Mouse (Mus musculus) heart, embryonic 10.5 days (tissue): ENCODE results near the gene Clhc1. TPM values are rescaled to one million over a fixed set of nuclear protein-coding genes. Genes with fewer than 3 reads are reported as not detected.

Experiments
- DNase-seq: peaks from one replicate; pipeline ENCODE4 v3.0.0-alpha.2; 2017; ENCODE audit warnings: low spot score
- H3K27ac ChIP-seq: fragments of 300-500 bp; sonication (generic); 2 replicates; pipeline ENCODE4 v1.5.1; 2016; ENCODE audit warnings: mild to moderate bottlenecking
- H3K27me3 ChIP-seq: fragments of 300-500 bp; sonication (generic); 2 replicates; pipeline ENCODE4 v1.6.1; 2016; ENCODE audit warnings: mild to moderate bottlenecking; ENCODE audit not compliant: poor library complexity, insufficient read depth, severe bottlenecking
- H3K36me3 ChIP-seq: fragments of 300-500 bp; sonication (generic); 2 replicates; pipeline ENCODE4 v1.6.1; 2016; ENCODE audit warnings: mild to moderate bottlenecking, moderate library complexity
- H3K4me1 ChIP-seq: fragments of 300-500 bp; sonication (generic); 2 replicates; pipeline ENCODE4 v1.6.1; 2016; ENCODE audit warnings: mild to moderate bottlenecking
- H3K4me3 ChIP-seq: fragments of 300-500 bp; sonication (generic); 2 replicates; pipeline ENCODE4 v1.5.1; 2016; ENCODE audit warnings: mild to moderate bottlenecking, moderate library complexity
- H3K9me3 ChIP-seq: fragments of 300-500 bp; sonication (generic); 2 replicates; pipeline ENCODE4 v1.6.1; 2016; ENCODE audit warnings: mild to moderate bottlenecking, moderate library complexity
- WGBS: fragments of 180-500 bp; shearing (Covaris S2); methylation state at CpG from one replicate; pipeline ENCODE4 v1.1.7; 2016; 5-methylcytosine and 5-hydroxymethylcytosine counted together
- polyA plus RNA-seq: library from polyadenylated mRNA; unstranded; fragments of >200 nt; fragmentation: Nextera tagmentation; extraction: Ambion mirVana; gene quantifications from 2 replicates; pipeline ENCODE4 v1.2.1, GENCODE M21; 2016

Gene Clhc1
- polyA plus RNA-seq, 1 experiment from 2014 or later: 0.18 TPM

- Histone ChIP-seq H3K27ac (no peak overlapping the region), H3K4me1 (no peaks in the 10 kb centered on the region), H3K9me3 (no peaks in the 10 kb centered on the region), H3K36me3 (no peaks in the 10 kb centered on the region), H3K4me3 (no peak overlapping the region), H3K27me3 (no peaks in the 10 kb centered on the region)
- DNase-seq: no peak
Observed at GRCm38 (mm10) chr11:29597159-29597558, 49.4 kb downstream of the Clhc1 start.

DNA sequence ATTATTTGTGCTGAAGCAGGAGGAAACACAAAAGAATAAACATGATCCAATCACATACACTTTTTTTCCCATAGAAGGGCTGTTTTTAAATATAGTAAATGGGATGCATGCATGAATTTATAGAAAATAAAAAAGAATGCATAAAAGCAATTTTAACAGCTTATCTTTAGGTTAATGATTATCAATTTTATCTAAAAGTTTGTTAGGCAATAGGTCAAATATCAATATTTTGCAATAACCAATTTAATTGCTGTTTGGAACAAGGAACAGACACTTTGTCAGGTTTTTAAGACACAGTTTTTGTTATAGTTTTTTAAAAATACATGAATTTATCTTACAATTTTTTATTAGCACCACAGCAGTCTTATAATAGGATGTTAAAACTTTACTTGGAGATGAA lies 51.2 kb downstream of the Clhc1 start:
- no peaks in the 10 kb centered on the region for H3K4me1 ChIP-seq
- H3K27me3 ChIP-seq: no peaks in the 10 kb centered on the region
- no peak overlapping the region for H3K27ac ChIP-seq
- no peak overlapping the region for H3K4me3 ChIP-seq
- H3K9me3 ChIP-seq: no peaks in the 10 kb centered on the region
- H3K36me3 ChIP-seq: no peaks in the 10 kb centered on the region
- DNase-seq: no peak

DNA sequence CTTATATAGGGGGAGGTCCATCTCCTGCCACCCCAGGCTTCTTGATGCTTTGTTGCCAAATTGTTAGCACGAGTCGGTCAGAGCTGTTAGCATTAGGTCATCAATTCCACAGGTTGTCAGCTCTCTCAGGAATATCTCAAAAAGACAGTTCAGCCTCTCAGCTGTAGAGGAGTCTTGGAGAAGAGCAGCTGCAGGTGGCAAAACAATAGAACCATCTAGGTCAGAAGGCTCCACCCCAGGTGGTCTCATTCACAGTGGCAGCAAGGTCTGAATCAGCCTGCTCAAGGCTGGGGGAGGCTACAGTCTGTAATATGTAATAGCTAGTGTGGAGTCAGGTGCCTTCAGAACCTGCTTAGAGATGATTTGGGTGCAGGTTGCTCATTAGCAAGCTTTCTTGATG lies 55.8 kb downstream of the Clhc1 start:
- Histone ChIP-seq H3K36me3 (no peaks in the 10 kb centered on the region), H3K4me1 (no peaks in the 10 kb centered on the region), H3K9me3 (no peaks in the 10 kb centered on the region), H3K4me3 (no peak overlapping the region), H3K27me3 (no peaks in the 10 kb centered on the region), H3K27ac (no peak overlapping the region)
- DNase-seq: peak; percentile 36
- 42% methylated on average over 2 of the region's 2 CpGs for WGBS

GRCm38 (mm10) chr11:29607465-29607990 lies 59.8 kb downstream of the Clhc1 start:
- Histone ChIP-seq H3K4me3 (no peak overlapping the region), H3K9me3 (no peaks in the 10 kb centered on the region), H3K27me3 (no peaks in the 10 kb centered on the region), H3K27ac (no peak overlapping the region), H3K4me1 (no peaks in the 10 kb centered on the region), H3K36me3 (no peaks in the 10 kb centered on the region)
- WGBS: 80% methylated on average over 2 of the region's 2 CpGs
- no peak for DNase-seq

DNA sequence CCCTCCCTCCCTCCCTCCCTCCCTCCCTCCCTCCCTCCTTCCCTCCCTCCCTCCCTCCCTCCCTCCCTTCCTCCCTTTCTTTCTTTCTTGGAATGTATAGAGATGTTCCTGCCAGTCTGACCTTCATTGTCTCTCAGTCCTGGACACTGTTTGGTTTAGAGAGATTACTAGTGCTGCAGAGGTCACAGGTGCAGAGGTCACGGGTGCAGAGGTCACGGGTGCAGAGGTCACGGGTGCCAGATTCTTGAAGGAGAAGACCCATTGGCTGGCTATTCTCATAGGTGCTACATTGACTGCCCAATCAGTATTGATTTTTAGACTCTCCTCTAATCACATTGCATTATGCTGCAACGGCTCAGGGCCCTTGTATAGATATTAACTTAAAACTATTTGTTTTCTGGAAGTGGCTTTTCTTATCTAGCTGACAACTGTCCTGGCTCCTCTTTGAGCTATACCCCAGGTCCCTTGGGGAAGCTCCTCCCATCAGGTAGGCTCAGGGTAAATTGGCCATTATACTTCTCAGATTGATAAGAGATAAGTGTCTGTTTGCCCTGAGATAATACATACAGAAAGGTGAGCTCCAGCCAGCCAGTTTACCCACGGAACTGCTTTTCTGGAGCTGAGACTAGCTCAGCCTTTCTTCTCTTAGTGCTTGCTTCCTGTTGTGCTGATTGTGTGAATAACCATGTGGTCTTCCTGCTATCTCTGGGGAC lies 62.2 kb downstream of the Clhc1 start:
- no peaks in the 10 kb centered on the region for H3K36me3 ChIP-seq
- WGBS: 59% methylated on average over 5 of the region's 5 CpGs
- DNase-seq: no peak
- H3K27ac ChIP-seq: no peak overlapping the region
- no peaks in the 10 kb centered on the region for H3K27me3 ChIP-seq
- H3K4me3 ChIP-seq: no peak overlapping the region
- no peaks in the 10 kb centered on the region for H3K9me3 ChIP-seq
- H3K4me1 ChIP-seq: no peaks in the 10 kb centered on the region

DNA sequence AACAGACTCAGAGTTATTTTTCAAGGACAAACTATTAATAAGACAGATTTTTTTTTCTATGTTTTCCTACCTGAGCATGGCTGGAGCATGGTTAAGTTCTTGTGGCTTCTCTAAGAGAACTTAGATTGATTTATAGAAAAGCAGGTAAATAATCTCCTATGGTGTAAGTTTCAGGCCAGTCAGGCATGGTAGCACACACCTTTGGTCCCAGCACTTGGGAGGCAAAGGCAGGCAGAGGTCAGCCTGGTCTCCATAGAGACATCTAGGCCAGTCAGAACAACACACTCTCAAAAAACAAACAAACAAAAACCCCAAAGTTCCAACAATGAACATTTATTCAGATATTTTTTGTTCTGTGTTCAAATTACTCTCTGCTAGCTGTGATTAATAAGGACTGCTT lies 64.3 kb downstream of the Clhc1 start:
- no peaks in the 10 kb centered on the region for H3K4me1 ChIP-seq
- no peaks in the 10 kb centered on the region for H3K27me3 ChIP-seq
- no peaks in the 10 kb centered on the region for H3K36me3 ChIP-seq
- H3K4me3 ChIP-seq: no peak overlapping the region
- no peak for DNase-seq
- H3K27ac ChIP-seq: no peak overlapping the region
- no peaks in the 10 kb centered on the region for H3K9me3 ChIP-seq

DNA sequence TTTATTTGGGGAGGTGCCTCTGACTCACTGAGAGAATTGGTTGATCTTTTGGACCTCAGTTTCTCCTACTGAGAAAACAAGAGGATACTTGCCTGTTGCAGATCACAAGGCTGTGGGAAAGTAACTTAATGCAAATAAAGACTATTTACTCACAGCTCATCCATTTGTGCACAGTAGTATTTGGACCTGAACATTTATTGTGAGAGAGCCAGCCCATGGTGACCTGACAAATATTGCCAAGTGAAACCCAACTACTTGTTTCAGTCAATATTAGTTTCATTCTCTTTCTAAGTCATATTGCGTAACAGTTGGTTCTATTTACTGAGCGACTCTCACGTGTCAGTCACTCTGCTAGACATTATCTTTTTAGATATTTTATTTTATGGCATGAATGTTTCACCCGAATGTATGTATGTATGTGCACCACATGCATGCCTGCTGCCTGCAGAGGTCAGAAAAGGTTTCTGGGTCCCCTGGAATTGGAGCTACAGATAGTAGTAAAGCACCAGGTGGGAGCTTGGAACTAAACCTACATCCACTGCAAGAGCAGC lies 65.5 kb downstream of the Clhc1 start:
- no peaks in the 10 kb centered on the region for H3K27me3 ChIP-seq
- no peak for DNase-seq
- H3K27ac ChIP-seq: no peak overlapping the region
- no peaks in the 10 kb centered on the region for H3K36me3 ChIP-seq
- H3K9me3 ChIP-seq: no peaks in the 10 kb centered on the region
- H3K4me3 ChIP-seq: no peak overlapping the region
- no peaks in the 10 kb centered on the region for H3K4me1 ChIP-seq
- WGBS: 83% methylated on average over 4 of the region's 4 CpGs

GRCm38 (mm10) chr11:29614217-29614924 lies 66.6 kb downstream of the Clhc1 start:
- no peaks in the 10 kb centered on the region for H3K9me3 ChIP-seq
- WGBS: 85% methylated on average over 6 of the region's 6 CpGs
- H3K4me3 ChIP-seq: no peak overlapping the region

DNA sequence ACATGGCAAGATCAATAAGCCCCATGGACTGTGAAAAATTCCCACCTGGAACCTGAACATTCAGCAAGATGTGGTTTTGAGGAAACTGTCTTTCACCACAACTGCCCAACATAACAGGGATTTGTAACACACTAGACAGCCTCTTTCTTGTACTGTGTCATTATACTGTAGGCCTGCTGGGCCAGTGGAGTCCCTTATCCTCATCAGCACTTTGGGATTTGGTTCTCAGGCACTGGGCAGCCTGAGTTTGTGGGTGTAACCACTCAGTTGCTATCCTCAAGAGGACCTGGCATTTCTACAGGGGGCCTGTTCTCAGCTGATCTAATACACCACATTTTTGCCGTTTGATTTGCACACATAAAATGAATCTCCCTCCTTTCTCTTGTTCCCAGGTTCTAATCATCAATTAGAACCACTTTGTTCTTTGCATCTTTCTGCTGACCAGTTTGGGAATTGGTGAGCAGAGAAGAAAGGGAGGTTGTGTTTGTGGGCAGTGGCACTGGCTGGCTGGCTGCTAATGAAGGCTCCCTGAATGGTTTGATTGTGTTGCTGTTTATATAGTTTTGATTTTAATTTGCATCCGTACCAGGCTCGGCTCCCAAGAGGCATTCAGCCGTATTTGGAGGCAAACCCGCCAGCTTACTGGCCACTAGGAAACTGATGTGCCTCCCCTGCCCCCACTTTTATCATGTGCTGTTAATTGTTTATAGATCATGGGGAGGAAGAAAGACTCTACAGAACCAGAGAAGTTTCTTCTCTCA lies 74.5 kb downstream of the Clhc1 start:
- H3K27ac ChIP-seq: no peak overlapping the region
- DNase-seq: no peak
- no peaks in the 10 kb centered on the region for H3K27me3 ChIP-seq
- H3K4me3 ChIP-seq: no peak overlapping the region
- H3K4me1 ChIP-seq: no peaks in the 10 kb centered on the region
- no peaks in the 10 kb centered on the region for H3K36me3 ChIP-seq
- WGBS: 76% methylated on average over 5 of the region's 5 CpGs
- no peaks in the 10 kb centered on the region for H3K9me3 ChIP-seq

More at GRCm38 (mm10) chr11:29614217-29614924, 66.6 kb downstream of the Clhc1 start:
- Histone ChIP-seq H3K27me3 (no peaks in the 10 kb centered on the region), H3K36me3 (no peaks in the 10 kb centered on the region), H3K27ac (no peak overlapping the region), H3K4me1 (no peaks in the 10 kb centered on the region)
- DNase-seq: no peak

GRCm38 (mm10) chr11:29623327-29623726 lies 75.6 kb downstream of the Clhc1 start:
- Histone ChIP-seq H3K27ac (no peak overlapping the region), H3K4me3 (no peak overlapping the region), H3K9me3 (no peaks in the 10 kb centered on the region), H3K36me3 (no peaks in the 10 kb centered on the region), H3K4me1 (no peaks in the 10 kb centered on the region), H3K27me3 (no peaks in the 10 kb centered on the region)
- no peak for DNase-seq
- 74% methylated on average over 3 of the region's 3 CpGs for WGBS

GRCm38 (mm10) chr11:29626541-29626940 lies 78.8 kb downstream of the Clhc1 start:
- no peaks in the 10 kb centered on the region for H3K4me1 ChIP-seq
- no peak overlapping the region for H3K27ac ChIP-seq
- no peaks in the 10 kb centered on the region for H3K36me3 ChIP-seq
- no peaks in the 10 kb centered on the region for H3K9me3 ChIP-seq
- H3K4me3 ChIP-seq: no peak overlapping the region
- DNase-seq: no peak
- no peaks in the 10 kb centered on the region for H3K27me3 ChIP-seq
- WGBS: 35% methylated on average over 5 of the region's 5 CpGs

DNA sequence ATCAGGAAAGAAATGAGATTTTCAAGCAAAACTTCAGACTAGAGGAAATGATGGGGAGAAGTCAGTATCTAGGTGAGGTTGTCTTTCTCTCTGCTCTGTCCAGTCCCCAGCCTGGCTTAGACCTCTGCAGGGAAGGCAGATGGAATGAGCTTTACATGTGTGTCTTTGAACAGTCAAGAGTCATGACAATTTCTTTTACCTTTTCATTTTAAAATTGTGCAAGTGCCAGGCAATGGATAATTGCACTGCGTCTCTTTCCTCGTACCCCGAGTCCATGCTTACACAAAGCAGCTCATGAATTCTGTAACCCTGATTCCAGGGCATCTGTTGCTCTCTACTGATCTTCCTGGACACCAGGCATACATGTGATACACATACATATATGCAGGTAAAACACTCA lies 80.0 kb downstream of the Clhc1 start:
- no peak overlapping the region for H3K4me3 ChIP-seq
- H3K36me3 ChIP-seq: no peaks in the 10 kb centered on the region
- WGBS: 85% methylated on average over 3 of the region's 3 CpGs
- no peaks in the 10 kb centered on the region for H3K9me3 ChIP-seq
- no peaks in the 10 kb centered on the region for H3K27me3 ChIP-seq
- peaks cover 4% of the 10 kb centered on the region; the same call in 1 of the 2 replicates for H3K4me1 ChIP-seq
- DNase-seq: no peak
- H3K27ac ChIP-seq: no peak overlapping the region
